Mouse (Mus musculus) liver, embryonic 11.5 days (tissue): Measurements from ENCODE around the gene Pirt. TPM values are rescaled to one million over a fixed set of nuclear protein-coding genes. Genes with fewer than 3 reads are reported as not detected.
A peak's percentile ranks its signal among the peaks of the same experiment; 100 is the strongest.

Source experiments
- ATAC-seq: fragments of 200-750 bp; cut with Nextera tagmentation; replicated peaks from 2 replicates; pipeline ENCODE4 v1.8.0; 2017; ENCODE audit warnings: moderate number of reproducible peaks, mild to moderate bottlenecking, moderate TSS enrichment, moderate library complexity; ENCODE audit not compliant: low FRiP score
- DNase-seq: peaks from one replicate; pipeline ENCODE4 v3.0.0-alpha.2; 2017; ENCODE audit warnings: low spot score
- H3K27ac ChIP-seq: fragments of 300-500 bp; sonication (generic); 2 replicates; pipeline ENCODE4 v1.5.1; 2014; ENCODE audit warnings: mild to moderate bottlenecking, low read depth, low read length, control low read depth
- H3K27me3 ChIP-seq: fragments of 300-500 bp; sonication (generic); replicated peaks from 2 replicates; pipeline ENCODE4 v1.6.1; 2014; ENCODE audit warnings: low read length, mixed read lengths; ENCODE audit not compliant: control insufficient read depth, insufficient read depth
- H3K36me3 ChIP-seq: fragments of 300-500 bp; sonication (generic); 2 replicates; pipeline ENCODE4 v1.6.1; 2014; ENCODE audit warnings: mild to moderate bottlenecking, low read length, moderate library complexity, mixed read lengths; ENCODE audit not compliant: control insufficient read depth, insufficient read depth
- H3K4me1 ChIP-seq: fragments of 300-500 bp; sonication (generic); replicated peaks from 2 replicates; pipeline ENCODE4 v1.6.1; 2014; ENCODE audit warnings: low read length, mixed read lengths; ENCODE audit not compliant: control insufficient read depth, insufficient read depth
- H3K4me2 ChIP-seq: fragments of 300-500 bp; sonication (generic); 2 replicates; pipeline ENCODE4 v1.6.1; 2014; ENCODE audit warnings: mild to moderate bottlenecking, control low read depth, moderate library complexity
- H3K4me3 ChIP-seq: fragments of 300-500 bp; sonication (generic); 2 replicates; pipeline ENCODE4 v1.5.1; 2014; ENCODE audit warnings: low read depth, low read length, control low read depth
- H3K9ac ChIP-seq: fragments of 300-500 bp; sonication (generic); 2 replicates; pipeline ENCODE4 v1.6.1; 2014; ENCODE audit warnings: low read depth, low read length, control low read depth
- H3K9me3 ChIP-seq: fragments of 300-500 bp; sonication (generic); 2 replicates; pipeline ENCODE4 v1.6.1; 2016; ENCODE audit warnings: low read length, inconsistent platforms, mixed read lengths; ENCODE audit not compliant: control insufficient read depth
- WGBS: fragments of 180-500 bp; shearing (Covaris S2); extraction: QIAGEN DNeasy Blood & Tissue Kit; methylation state at CpG from one replicate; pipeline ENCODE4 v1.1.7; 2014; 5-methylcytosine and 5-hydroxymethylcytosine counted together
- polyA plus RNA-seq: library from polyadenylated mRNA; unstranded; fragments of >200 nt; fragmentation: Nextera tagmentation; extraction: Ambion mirVana; gene quantifications from 2 replicates; pipeline ENCODE4 v1.2.1, GENCODE M21; 2014

Gene Pirt
- polyA plus RNA-seq, result 0.09 and 0.37 TPM in 2 replicates

DNA sequence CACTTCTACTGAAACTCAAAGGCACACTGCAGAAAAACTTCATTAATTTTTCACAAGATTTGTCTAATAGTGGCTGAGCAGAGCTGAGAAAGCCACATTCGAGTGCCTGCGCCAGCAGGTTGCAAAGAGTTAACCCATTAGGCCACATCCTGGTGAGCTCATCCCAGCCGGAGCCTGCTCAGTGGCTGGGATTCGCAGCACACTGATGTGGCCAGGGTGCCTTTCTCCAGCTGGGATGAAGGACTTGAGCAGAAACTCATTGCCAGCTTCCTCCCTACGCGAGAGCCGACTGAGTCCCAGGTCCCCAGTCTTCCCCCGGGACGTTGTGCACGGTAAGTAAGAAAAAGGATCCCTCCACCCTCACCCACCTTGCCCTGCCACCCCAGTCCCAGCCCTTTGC, at the start of gene Pirt:
TSS of gene Pirt (plus strand) at position 171 of the 400 bp plus-strand sequence.
- no peak within 1 kb of the TSS for H3K9ac ChIP-seq
- no peak within 1 kb of the TSS for H3K4me3 ChIP-seq
- H3K9me3 ChIP-seq, result no peaks in the 10 kb centered on the region
- H3K27me3 ChIP-seq, result peaks cover 8% of the 10 kb centered on the region; the same call in 1 of the 2 replicates
- peaks cover 8% of the 10 kb centered on the region; the same call in 1 of the 2 replicates for H3K4me1 ChIP-seq
- 43% methylated on average over 10 of the region's 10 CpGs for WGBS
- DNase-seq (no peak), ATAC-seq (no peak)
- H3K4me2 ChIP-seq, result peak within 1 kb of the TSS; percentile 45
- H3K36me3 ChIP-seq, result no peaks in the 10 kb centered on the region
- no peak within 1 kb of the TSS for H3K27ac ChIP-seq

DNA sequence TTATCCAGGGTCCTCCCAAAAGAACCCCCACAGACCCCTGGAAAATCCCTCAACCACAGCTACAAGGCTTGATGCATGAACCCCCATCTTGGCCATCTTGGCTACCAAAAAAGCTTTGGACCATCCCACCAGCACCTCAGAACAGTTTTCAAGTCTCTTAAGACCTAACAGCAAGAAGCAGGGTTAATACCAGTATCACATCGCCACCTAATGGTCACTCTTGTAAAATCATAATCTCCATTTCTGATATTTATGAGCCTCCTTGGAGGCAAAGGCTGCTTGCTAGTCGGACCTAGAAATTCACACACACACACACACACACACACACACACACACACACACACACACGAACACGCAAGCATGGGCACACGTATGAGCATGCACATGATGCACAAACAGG, 40.1 kb upstream of the Pirt start:
- no peak overlapping the region for H3K27ac ChIP-seq
- 12% methylated on average over 5 of the region's 5 CpGs for WGBS

GRCm38 (mm10) chr11:66872773-66873470, 38.9 kb upstream of the Pirt start:
- H3K4me2 ChIP-seq, result no peak overlapping the region
- no peaks in the 10 kb centered on the region for H3K36me3 ChIP-seq
- H3K27ac ChIP-seq, result no peak overlapping the region
- H3K4me1 ChIP-seq, result no peaks in the 10 kb centered on the region
- H3K9ac ChIP-seq, result no peak overlapping the region
- ATAC-seq (no peak), DNase-seq (no peak)
- no peaks in the 10 kb centered on the region for H3K9me3 ChIP-seq
- H3K4me3 ChIP-seq, result no peak overlapping the region
- WGBS, result 54% methylated on average over 3 of the region's 3 CpGs
- H3K27me3 ChIP-seq, result no peaks in the 10 kb centered on the region

More for the DNA sequence above, 40.1 kb upstream of the Pirt start:
- no peak overlapping the region for H3K9ac ChIP-seq
- no peak overlapping the region for H3K4me2 ChIP-seq
- H3K4me1 ChIP-seq, result no peaks in the 10 kb centered on the region
- H3K4me3 ChIP-seq, result no peak overlapping the region
- H3K36me3 ChIP-seq, result no peaks in the 10 kb centered on the region
- no peaks in the 10 kb centered on the region for H3K27me3 ChIP-seq
- DNase-seq (no peak), ATAC-seq (no peak)
- no peaks in the 10 kb centered on the region for H3K9me3 ChIP-seq

DNA sequence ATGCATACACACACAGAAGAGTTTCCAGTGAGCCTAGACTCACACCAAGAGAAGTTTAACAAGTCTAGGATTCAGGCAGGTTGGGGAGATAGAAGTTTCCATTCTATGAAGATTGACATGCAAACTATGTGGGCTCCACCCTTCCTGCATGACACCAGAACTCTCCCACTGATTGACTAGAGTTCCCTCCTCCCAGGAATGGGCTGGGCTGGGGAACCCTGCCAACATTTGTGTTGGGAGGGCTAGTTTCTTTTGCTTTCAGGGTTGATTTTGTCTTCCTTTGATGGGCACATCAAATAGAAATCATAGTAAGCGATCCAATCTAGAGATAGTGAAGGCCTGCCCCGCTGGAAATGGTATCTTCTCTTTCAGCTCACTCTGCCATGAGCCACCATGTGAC, 30.5 kb upstream of the Pirt start:
- Histone ChIP-seq H3K4me2 (no peak overlapping the region), H3K4me1 (no peaks in the 10 kb centered on the region), H3K27me3 (no peaks in the 10 kb centered on the region), H3K9me3 (no peaks in the 10 kb centered on the region), H3K36me3 (no peaks in the 10 kb centered on the region), H3K27ac (no peak overlapping the region), H3K9ac (no peak overlapping the region), H3K4me3 (no peak overlapping the region)
- WGBS, result 63% methylated on average over 2 of the region's 2 CpGs
- DNase-seq (no peak), ATAC-seq (no peak)

- H3K36me3 ChIP-seq, result no peaks in the 10 kb centered on the region
- H3K4me1 ChIP-seq, result no peaks in the 10 kb centered on the region
- H3K27ac ChIP-seq, result no peak overlapping the region
- ATAC-seq (no peak), DNase-seq (no peak)
- H3K9me3 ChIP-seq, result no peaks in the 10 kb centered on the region
- no peak overlapping the region for H3K4me2 ChIP-seq
- no peak overlapping the region for H3K9ac ChIP-seq
- H3K4me3 ChIP-seq, result no peak overlapping the region
- H3K27me3 ChIP-seq, result no peaks in the 10 kb centered on the region
- 72% methylated on average over 7 of the region's 7 CpGs for WGBS
These were observed 29.3 kb upstream of the Pirt start for GRCm38 (mm10) chr11:66882224-66883040.

- Histone ChIP-seq H3K4me2 (no peak overlapping the region), H3K9me3 (no peaks in the 10 kb centered on the region), H3K4me1 (no peaks in the 10 kb centered on the region), H3K27me3 (no peaks in the 10 kb centered on the region), H3K27ac (no peak overlapping the region), H3K4me3 (no peak overlapping the region), H3K9ac (no peak overlapping the region), H3K36me3 (no peaks in the 10 kb centered on the region)
- ATAC-seq, result no peak
- 75% methylated on average over 3 of the region's 3 CpGs for WGBS
- no peak for DNase-seq
These were observed 19.2 kb upstream of the Pirt start for GRCm38 (mm10) chr11:66892536-66892935.

- H3K27me3 ChIP-seq, result no peaks in the 10 kb centered on the region
- no peak overlapping the region for H3K9ac ChIP-seq
- H3K9me3 ChIP-seq, result no peaks in the 10 kb centered on the region
- H3K4me2 ChIP-seq, result no peak overlapping the region
- ATAC-seq (no peak), DNase-seq (no peak)
- WGBS, result 75% methylated on average over 2 of the region's 2 CpGs
- no peak overlapping the region for H3K4me3 ChIP-seq
- no peaks in the 10 kb centered on the region for H3K36me3 ChIP-seq
- H3K4me1 ChIP-seq, result no peaks in the 10 kb centered on the region
- H3K27ac ChIP-seq, result no peak overlapping the region
These were observed 13.0 kb upstream of the Pirt start for GRCm38 (mm10) chr11:66898747-66899146.

GRCm38 (mm10) chr11:66899426-66899825, 12.4 kb upstream of the Pirt start:
- no peak for ATAC-seq
- H3K27ac ChIP-seq, result no peak overlapping the region
- WGBS, result 20% methylated on average over 7 of the region's 7 CpGs
- no peak overlapping the region for H3K4me3 ChIP-seq
- DNase-seq, result no peak
- no peaks in the 10 kb centered on the region for H3K36me3 ChIP-seq
- no peak overlapping the region for H3K9ac ChIP-seq
- H3K4me2 ChIP-seq, result no peak overlapping the region
- no peaks in the 10 kb centered on the region for H3K27me3 ChIP-seq
- H3K4me1 ChIP-seq, result no peaks in the 10 kb centered on the region
- no peaks in the 10 kb centered on the region for H3K9me3 ChIP-seq
